Mouse (Mus musculus) CH12.LX (cell line): ENCODE measurements around the gene Gm12216.

Source experiments
- CTCF ChIP-seq, 2 experiments: IDR thresholded peaks in 1 of 2; conservative IDR thresholded peaks in 1 of 2; 2 replicates each; pipeline ENCODE4 v1.5.1; 2011 to 2012; ENCODE audit warnings: low read depth in 2 of 2, low read length in 2 of 2, improper control_type of control experiment in 1 of 2, inconsistent platforms in 1 of 2, mild to moderate bottlenecking in 1 of 2, moderate library complexity in 1 of 2
- GABPA ChIP-seq: IDR thresholded peaks from 2 replicates; pipeline ENCODE4 v1.6.1; 2012; ENCODE audit warnings: low read depth, low read length, improper control_type of control experiment, inconsistent platforms; ENCODE audit not compliant: insufficient replicate concordance
- MAZ ChIP-seq: IDR thresholded peaks from 2 replicates; pipeline ENCODE4 v1.6.1; 2012; ENCODE audit warnings: low read depth, mild to moderate bottlenecking, inconsistent platforms, low read length, improper control_type of control experiment, moderate library complexity
- POLR2A ChIP-seq: IDR thresholded peaks from 2 replicates; pipeline ENCODE4 v1.6.1; 2011; ENCODE audit warnings: low read depth, mild to moderate bottlenecking, improper control_type of control experiment, low read length
- USF1 ChIP-seq: IDR thresholded peaks from 2 replicates; pipeline ENCODE4 v1.6.1; 2014; ENCODE audit warnings: low read depth, mild to moderate bottlenecking, inconsistent platforms, low read length, improper control_type of control experiment
- ZC3H11A ChIP-seq: IDR thresholded peaks from 2 replicates; pipeline ENCODE4 v1.6.1; 2012; ENCODE audit warnings: low read depth, mild to moderate bottlenecking, inconsistent platforms, low read length, improper control_type of control experiment
- ZKSCAN1 ChIP-seq: IDR thresholded peaks from 2 replicates; pipeline ENCODE4 v1.6.1; 2012; ENCODE audit warnings: low read depth, inconsistent platforms, low read length, improper control_type of control experiment, borderline replicate concordance

DNA sequence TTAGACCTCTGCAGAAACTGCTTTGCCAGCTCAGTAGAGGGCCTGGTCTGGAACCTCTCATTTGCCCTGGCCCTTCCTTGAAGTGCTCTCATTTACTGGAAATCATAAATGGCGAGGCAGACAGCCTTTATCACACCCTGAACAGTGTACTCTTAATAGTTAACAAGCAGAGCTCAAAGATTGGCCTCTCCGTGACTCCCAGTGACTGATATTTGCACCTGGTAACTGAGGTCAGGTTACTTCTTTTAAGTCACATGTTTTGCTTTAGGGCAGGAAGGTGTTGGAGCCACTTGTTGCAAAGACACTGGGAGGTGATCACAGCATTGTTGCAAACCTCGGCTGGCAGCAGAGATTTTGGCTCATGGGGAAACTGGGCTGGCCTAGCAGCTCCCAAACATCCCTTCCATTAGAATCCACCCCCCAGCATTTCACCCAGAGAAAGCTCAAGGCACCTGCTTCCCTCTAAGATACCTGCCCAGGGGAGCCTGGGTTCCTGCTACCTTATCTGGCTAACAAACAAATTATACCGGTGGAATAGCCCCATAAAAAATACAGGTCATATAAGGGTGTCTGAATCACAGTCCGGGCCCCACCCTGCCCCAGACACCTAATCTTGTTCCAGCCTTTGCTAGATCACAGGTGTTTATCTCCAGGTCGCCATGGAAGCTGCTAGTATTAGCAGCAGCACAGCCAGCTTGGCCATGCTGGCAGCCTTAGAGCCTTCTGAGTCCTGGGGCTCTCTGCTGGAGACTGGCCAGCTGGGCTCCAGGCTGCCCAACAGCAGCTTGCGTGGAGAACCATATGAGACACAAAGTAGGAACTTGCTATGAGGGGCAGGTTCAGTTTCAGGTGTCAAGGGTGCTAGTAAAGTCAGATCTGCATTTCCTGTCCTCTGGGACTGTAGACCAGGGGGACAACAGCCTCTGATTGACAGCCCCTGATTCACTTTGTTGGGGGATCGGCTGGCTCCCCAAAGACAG is 19.1 kb downstream of the Gm12216 start:
- TF ChIP-seq CTCF (conservative IDR thresholded peaks at IDR 0.05 in 1 of 2, IDR thresholded peaks at IDR 0.05 in 1 of 2; ENCODE audit: low read depth in 2 of 2, low read length in 2 of 2), result no peak
- no peak for TF ChIP-seq MAZ
- TF ChIP-seq ZKSCAN1, result no peak
- TF ChIP-seq USF1, result no peak
- TF ChIP-seq GABPA, result no peak
- no peak for TF ChIP-seq ZC3H11A
- no peak for TF ChIP-seq POLR2A
